In the genomic region with DNA sequence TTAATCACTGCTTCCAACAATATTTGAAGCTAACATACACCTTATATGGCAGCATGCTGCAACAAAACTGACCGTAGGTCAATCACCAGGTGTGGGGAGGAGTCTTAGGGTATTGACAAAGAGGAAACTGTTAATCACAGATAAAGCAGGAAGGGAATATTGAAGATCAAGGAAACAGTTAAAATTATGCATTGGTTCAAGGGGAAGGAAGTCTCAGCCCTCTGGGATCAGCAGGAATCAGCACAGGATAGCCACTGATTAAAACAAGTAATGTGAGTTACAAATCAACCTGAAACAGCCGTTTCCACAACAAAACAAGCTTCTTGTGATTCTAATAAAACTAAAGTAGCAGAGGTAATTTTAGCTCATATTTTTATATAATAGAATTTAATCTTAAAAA, we compare ENCODE assay signal across 28 mouse cellular contexts. TPM values are rescaled to one million over a fixed set of nuclear protein-coding genes. Genes with fewer than 3 reads are reported as not detected.
A peak's percentile ranks its signal among the peaks of the same experiment; 100 is the strongest.
DNase-seq lines count a peak whose midpoint lies in the region; ATAC-seq and TF ChIP-seq lines count a peak whose summit lies in the region.
"Had no signal": no experiment of that assay in that cellular context is flagged by ENCODE, and none has a peak within 500 bp of the region (broad histone marks: within the 10 kb centered on the region; RNA-seq: fewer than 3 reads in every experiment).

No protein-coding gene starts in this region.

- H3K9ac ChIP-seq in kidney, postnatal 0 days (ENCODE audit: low read depth, low read length) = no peak overlapping the region
- H3K9ac ChIP-seq in kidney, embryonic 16.5 days (replicated peaks; ENCODE audit: low read length) = no peak overlapping the region
- H3K9ac ChIP-seq: embryonic facial prominence, embryonic 13.5 days; forebrain, embryonic 12.5 days; forebrain, embryonic 15.5 days; hindbrain, embryonic 14.5 days had no signal

- DNase-seq in kidney, adult 11 months = peak; percentile 4
- no peak for DNase-seq in kidney, postnatal 4 days
- peak; percentile 40 for DNase-seq in kidney, postnatal 0 days (ENCODE audit: low spot score)
- peak; percentile 2 to 36 for DNase-seq in kidney, postnatal 25 days
- no peak for DNase-seq in T-cell, adult 2 months (ENCODE audit: low spot score)
- DNase-seq: adrenal gland, adult 8-10 months; adrenal gland, postnatal 25 days; cerebellum, adult 11-12 months; cerebellum, adult 8-10 months; cerebellum, postnatal 10 days; cerebellum, postnatal 36 days; embryo, embryonic 11 days; gastrocnemius, postnatal 25 days; heart, adult 18-20 months; heart, postnatal 10 days; heart, postnatal 4 days had no signal

- 49% methylated on average over 2 of the region's 2 CpGs for WGBS in kidney, postnatal 0 days
- WGBS in kidney, embryonic 16.5 days = 51% methylated on average over 2 of the region's 2 CpGs

- H3K4me1 ChIP-seq in kidney, postnatal 0 days (replicated peaks; ENCODE audit: insufficient read depth, low read length) = no peaks in the 10 kb centered on the region
- H3K4me1 ChIP-seq in kidney, embryonic 16.5 days (ENCODE audit: insufficient read depth, low read length) = no peaks in the 10 kb centered on the region
- H3K4me1 ChIP-seq: forebrain, embryonic 12.5 days; forebrain, embryonic 15.5 days had no signal

- H3K4me3 ChIP-seq in kidney, postnatal 0 days (replicated peaks; ENCODE audit: low read depth, low read length) = no peak overlapping the region
- H3K4me3 ChIP-seq in kidney, embryonic 16.5 days (ENCODE audit: low read length) = no peak overlapping the region
- H3K4me3 ChIP-seq: embryonic facial prominence, embryonic 10.5 days; embryonic facial prominence, embryonic 13.5 days; erythroblast, embryonic 14.5 days; forebrain, embryonic 12.5 days; forebrain, embryonic 15.5 days had no signal

- no peaks in the 10 kb centered on the region for H3K36me3 ChIP-seq in kidney, postnatal 0 days (ENCODE audit: insufficient read depth, low read length)
- no peaks in the 10 kb centered on the region for H3K36me3 ChIP-seq in kidney, embryonic 16.5 days (ENCODE audit: insufficient read depth, low read length)
- H3K36me3 ChIP-seq: embryonic facial prominence, embryonic 10.5 days; embryonic facial prominence, embryonic 13.5 days; forebrain, embryonic 12.5 days; forebrain, embryonic 15.5 days had no signal

- H3K4me2 ChIP-seq in kidney, postnatal 0 days (ENCODE audit: low read length) = no peak overlapping the region
- H3K4me2 ChIP-seq in kidney, embryonic 16.5 days (replicated peaks; ENCODE audit: low read depth, low read length) = no peak overlapping the region
- H3K4me2 ChIP-seq: embryonic facial prominence, embryonic 13.5 days; forebrain, embryonic 12.5 days; forebrain, embryonic 15.5 days; heart, embryonic 11.5 days; hindbrain, embryonic 14.5 days had no signal

- H3K27me3 ChIP-seq in kidney, postnatal 0 days (ENCODE audit: insufficient read depth, low read length) = no peaks in the 10 kb centered on the region
- H3K27me3 ChIP-seq in kidney, embryonic 16.5 days (ENCODE audit: insufficient read depth, low read length) = no peaks in the 10 kb centered on the region
- H3K27me3 ChIP-seq: embryonic facial prominence, embryonic 13.5 days; forebrain, embryonic 12.5 days; forebrain, embryonic 15.5 days had no signal

- no peak overlapping the region for H3K27ac ChIP-seq in kidney, postnatal 0 days
- H3K27ac ChIP-seq in kidney, embryonic 16.5 days (ENCODE audit: low read length) = no peak overlapping the region
- H3K27ac ChIP-seq: embryonic facial prominence, embryonic 10.5 days; embryonic facial prominence, embryonic 13.5 days; forebrain, embryonic 12.5 days; forebrain, embryonic 15.5 days; hindbrain, embryonic 14.5 days; hindbrain, postnatal 0 days had no signal

- ATAC-seq in kidney, postnatal 0 days (replicated peaks; ENCODE audit: low FRiP score, low read depth) = no peak
- no peak for ATAC-seq in kidney, embryonic 16.5 days (ENCODE audit: low FRiP score, low TSS enrichment)
- ATAC-seq: activated CD4-positive, CD25-positive, alpha-beta regulatory T cell, adult 4 months; CD4-positive, CD25-positive, alpha-beta regulatory T cell, adult 4 months; forebrain, embryonic 15.5 days; hindbrain, postnatal 0 days had no signal

- H3K9me3 ChIP-seq in kidney, postnatal 0 days (replicated peaks; ENCODE audit: low read length) = no peaks in the 10 kb centered on the region
- no peaks in the 10 kb centered on the region for H3K9me3 ChIP-seq in kidney, embryonic 16.5 days (ENCODE audit: low read length)
- H3K9me3 ChIP-seq: embryonic facial prominence, embryonic 10.5 days; embryonic facial prominence, embryonic 13.5 days; forebrain, embryonic 12.5 days; forebrain, embryonic 15.5 days had no signal

- no peak for TF ChIP-seq CTCF in kidney, postnatal 0 days (IDR thresholded peaks at IDR 0.05; ENCODE audit: low read depth)

RNA-seq across cellular contexts. Expression of a gene that starts 26.0 kb away (rescaled TPM):
- polyA plus RNA-seq in kidney, postnatal 0 days (2015; fragmentation: Nextera tagmentation; extraction: Ambion mirVana) = 0.22 TPM in 1 of 2 replicates, not detected in the other
- polyA plus RNA-seq in kidney, embryonic 16.5 days (2015; fragmentation: Nextera tagmentation; extraction: Ambion mirVana) = 0.26 TPM in 1 of 2 replicates, not detected in the other
- polyA plus RNA-seq: activated CD4-positive, CD25-positive, alpha-beta regulatory T cell, adult 4 months; CD4-positive, CD25-positive, alpha-beta regulatory T cell, adult 4 months; erythroblast, embryonic 14.5 days; gonadal fat pad, adult 2 months had no signal

Comparison
In these comparisons a context has a peak if more than half of its experiments do, and no peak if none do; other contexts are left out.
1. DNase-seq: peak in kidney, adult 11 months (single experiment), kidney, postnatal 0 days (single experiment) and kidney, postnatal 25 days (2 of 2); none in kidney, postnatal 4 days (0 of 2) and T-cell, adult 2 months (single experiment).